Mouse (Mus musculus) heart, embryonic 12.5 days (tissue): ENCODE results near the gene Zdhhc13. TPM values are rescaled to one million over a fixed set of nuclear protein-coding genes. Genes with fewer than 3 reads are reported as not detected.

Source experiments
- ATAC-seq: fragments of 200-750 bp; cut with Nextera tagmentation; 2 replicates; pipeline ENCODE4 v1.8.0; 2017; ENCODE audit warnings: moderate TSS enrichment, moderate library complexity; ENCODE audit not compliant: insufficient number of reproducible peaks, low FRiP score
- H3K27ac ChIP-seq: fragments of 300-500 bp; sonication (generic); 2 replicates; pipeline ENCODE4 v1.5.1; 2016; ENCODE audit warnings: mild to moderate bottlenecking, moderate library complexity; ENCODE audit not compliant: poor library complexity, severe bottlenecking
- H3K27me3 ChIP-seq: fragments of 300-500 bp; sonication (generic); replicated peaks from 2 replicates; pipeline ENCODE4 v1.6.1; 2016; ENCODE audit warnings: mild to moderate bottlenecking, moderate library complexity
- H3K36me3 ChIP-seq: fragments of 300-500 bp; sonication (generic); 2 replicates; pipeline ENCODE4 v1.6.1; 2016; ENCODE audit warnings: mild to moderate bottlenecking, moderate library complexity
- H3K4me1 ChIP-seq: fragments of 300-500 bp; sonication (generic); replicated peaks from 2 replicates; pipeline ENCODE4 v1.6.1; 2016; ENCODE audit warnings: mild to moderate bottlenecking
- H3K4me2 ChIP-seq: fragments of 300-500 bp; sonication (generic); 2 replicates; pipeline ENCODE4 v1.6.1; 2016; ENCODE audit warnings: mild to moderate bottlenecking, moderate library complexity
- H3K4me3 ChIP-seq: fragments of 300-500 bp; sonication (generic); 2 replicates; pipeline ENCODE4 v1.5.1; 2016; ENCODE audit warnings: mild to moderate bottlenecking
- H3K9ac ChIP-seq: fragments of 300-500 bp; sonication (generic); 2 replicates; pipeline ENCODE4 v1.6.1; 2016; ENCODE audit warnings: mild to moderate bottlenecking, moderate library complexity
- H3K9me3 ChIP-seq: fragments of 300-500 bp; sonication (generic); replicated peaks from 2 replicates; pipeline ENCODE4 v1.6.1; 2016; ENCODE audit warnings: mild to moderate bottlenecking, moderate library complexity
- WGBS: fragments of 180-500 bp; shearing (Covaris S2); methylation state at CpG from one replicate; pipeline ENCODE4 v1.1.7; 2016; 5-methylcytosine and 5-hydroxymethylcytosine counted together
- polyA plus RNA-seq: library from polyadenylated mRNA; unstranded; fragments of >200 nt; fragmentation: Nextera tagmentation; extraction: Ambion mirVana; gene quantifications from 2 replicates; pipeline ENCODE4 v1.2.1, GENCODE M21; 2016

Gene Zdhhc13
- polyA plus RNA-seq, 1 experiment from 2014 or later, result 36.1 TPM

DNA sequence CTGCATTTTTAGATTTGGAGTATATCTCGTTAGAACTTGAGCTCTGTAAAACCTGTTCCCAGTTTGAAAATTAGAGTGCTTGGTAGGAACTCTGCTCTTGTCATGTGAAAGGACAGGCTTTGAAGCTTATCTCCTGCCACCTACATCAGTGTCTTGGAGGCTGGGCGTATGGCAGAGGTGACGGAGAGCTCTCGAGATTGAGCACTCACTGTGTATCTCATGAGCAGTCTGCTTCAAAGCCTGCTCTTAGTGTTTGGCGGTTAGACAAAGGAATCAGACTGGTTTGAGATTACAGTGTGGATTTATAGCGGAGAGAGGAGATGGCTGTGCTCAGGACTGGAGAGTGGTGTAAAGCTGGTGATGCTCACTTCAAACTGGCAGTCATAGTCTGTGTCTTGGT lies 36.4 kb downstream of the Zdhhc13 start:
- Histone ChIP-seq H3K4me2 (no peak overlapping the region), H3K36me3 (peaks cover 59% of the 10 kb centered on the region), H3K4me1 (peaks cover 42% of the 10 kb centered on the region), H3K27ac (peak overlapping the region; percentile 69), H3K9me3 (no peaks in the 10 kb centered on the region), H3K4me3 (no peak overlapping the region), H3K27me3 (no peaks in the 10 kb centered on the region), H3K9ac (no peak overlapping the region)
- 46% methylated on average over 6 of the region's 6 CpGs for WGBS
- peak; percentile 63 for ATAC-seq

DNA sequence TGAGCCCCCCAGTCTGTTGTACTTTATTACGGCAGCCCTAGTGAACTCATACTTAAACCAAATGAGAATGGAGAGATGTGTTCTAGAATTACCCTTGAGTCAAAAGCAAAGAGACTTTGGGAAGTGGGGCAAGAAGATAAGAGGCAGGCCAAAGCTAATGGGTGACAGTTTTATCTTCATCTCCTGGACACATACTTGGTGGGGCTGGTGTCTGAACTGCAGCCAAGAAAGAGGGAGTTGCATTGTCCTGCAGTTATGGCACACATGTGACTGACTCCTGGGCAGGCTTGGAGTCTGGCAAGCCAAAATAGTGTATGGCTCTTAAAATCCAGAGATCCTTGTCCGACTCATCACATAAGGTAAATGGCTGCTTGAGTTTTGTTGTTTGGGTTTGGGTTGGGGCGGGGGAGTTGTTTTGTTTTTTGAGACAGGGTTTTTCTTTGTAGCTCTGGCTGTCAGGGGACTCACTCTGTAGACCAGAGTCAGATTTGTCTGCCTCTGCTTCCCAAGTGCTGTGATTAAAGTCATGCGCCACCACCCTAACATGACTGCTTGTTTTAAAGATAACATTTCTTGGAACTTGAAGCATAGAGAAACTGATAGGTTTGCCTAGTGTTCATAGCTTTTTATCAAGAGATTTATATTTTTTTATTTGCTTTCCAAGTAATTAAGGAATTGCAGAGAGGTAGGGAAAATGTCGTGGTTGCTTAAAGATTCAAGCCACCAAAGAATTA lies 40.5 kb downstream of the Zdhhc13 start:
- WGBS, result 40% methylated on average over 5 of the region's 5 CpGs
- no peak for ATAC-seq
- peaks cover 61% of the 10 kb centered on the region for H3K36me3 ChIP-seq
- no peak overlapping the region for H3K4me3 ChIP-seq
- H3K4me2 ChIP-seq, result no peak overlapping the region
- H3K9ac ChIP-seq, result no peak overlapping the region
- no peaks in the 10 kb centered on the region for H3K27me3 ChIP-seq
- H3K27ac ChIP-seq, result peak overlapping the region; percentile 82
- H3K4me1 ChIP-seq, result peaks cover 80% of the 10 kb centered on the region
- no peaks in the 10 kb centered on the region for H3K9me3 ChIP-seq

DNA sequence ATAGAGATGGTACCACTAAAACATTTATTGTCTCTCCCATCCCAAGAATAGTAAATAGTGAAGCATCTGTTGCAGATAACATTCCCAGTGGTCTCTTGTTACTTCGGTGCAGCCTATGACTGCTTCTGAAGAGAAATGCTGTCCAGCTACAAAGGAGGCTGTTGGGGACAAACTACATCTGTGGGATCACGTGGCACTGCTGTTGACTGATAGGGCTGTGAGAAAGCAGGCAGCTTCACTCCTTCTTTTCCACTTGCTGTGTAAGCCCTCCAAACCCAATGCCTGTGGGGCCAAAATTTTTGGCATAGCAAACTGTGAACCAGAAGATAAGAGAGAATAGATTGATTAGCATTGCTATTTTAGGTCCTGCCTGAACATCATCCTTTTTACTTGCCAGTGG lies 41.6 kb downstream of the Zdhhc13 start:
- ATAC-seq, result peak; percentile 58
- peaks cover 62% of the 10 kb centered on the region for H3K36me3 ChIP-seq
- peaks cover 80% of the 10 kb centered on the region for H3K4me1 ChIP-seq

DNA sequence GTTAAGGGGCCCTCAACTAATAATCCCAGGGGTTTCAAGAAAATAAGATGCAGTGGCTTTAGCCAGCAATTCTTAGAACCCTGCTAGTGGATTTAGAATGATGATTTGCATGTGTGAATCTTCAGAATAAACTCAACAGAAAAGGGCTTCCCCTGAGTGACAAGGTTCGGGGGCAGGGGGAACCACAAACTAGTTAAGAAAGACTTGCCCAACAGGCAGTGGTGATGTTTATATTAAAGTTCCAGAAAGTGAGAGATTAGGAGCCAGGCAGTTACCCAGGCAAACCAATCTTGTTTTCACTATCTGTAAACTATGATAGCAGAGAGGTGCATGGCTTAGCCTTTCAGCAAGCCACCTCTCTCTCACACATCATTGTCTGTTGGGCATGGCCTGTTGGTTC lies 43.9 kb downstream of the Zdhhc13 start:
- H3K27me3 ChIP-seq, result no peaks in the 10 kb centered on the region
- no peaks in the 10 kb centered on the region for H3K9me3 ChIP-seq
- peaks cover 75% of the 10 kb centered on the region for H3K4me1 ChIP-seq
- peaks cover 61% of the 10 kb centered on the region for H3K36me3 ChIP-seq
- peak overlapping the region; percentile 82 for H3K27ac ChIP-seq
- ATAC-seq, result no peak
- H3K4me3 ChIP-seq, result no peak overlapping the region
- no peak overlapping the region for H3K4me2 ChIP-seq
- 58% methylated on average over 1 of the region's 1 CpGs for WGBS
- no peak overlapping the region for H3K9ac ChIP-seq

More for the DNA sequence above, 41.6 kb downstream of the Zdhhc13 start:
- H3K9me3 ChIP-seq, result no peaks in the 10 kb centered on the region
- H3K27ac ChIP-seq, result peak overlapping the region; percentile 82
- WGBS, result 13% methylated on average over 2 of the region's 2 CpGs
- H3K9ac ChIP-seq, result no peak overlapping the region
- H3K27me3 ChIP-seq, result no peaks in the 10 kb centered on the region
- H3K4me3 ChIP-seq, result no peak overlapping the region
- H3K4me2 ChIP-seq, result 0 out of 2 replicates have a peak overlapping the region, but pooled peaks have one; percentile 4

DNA sequence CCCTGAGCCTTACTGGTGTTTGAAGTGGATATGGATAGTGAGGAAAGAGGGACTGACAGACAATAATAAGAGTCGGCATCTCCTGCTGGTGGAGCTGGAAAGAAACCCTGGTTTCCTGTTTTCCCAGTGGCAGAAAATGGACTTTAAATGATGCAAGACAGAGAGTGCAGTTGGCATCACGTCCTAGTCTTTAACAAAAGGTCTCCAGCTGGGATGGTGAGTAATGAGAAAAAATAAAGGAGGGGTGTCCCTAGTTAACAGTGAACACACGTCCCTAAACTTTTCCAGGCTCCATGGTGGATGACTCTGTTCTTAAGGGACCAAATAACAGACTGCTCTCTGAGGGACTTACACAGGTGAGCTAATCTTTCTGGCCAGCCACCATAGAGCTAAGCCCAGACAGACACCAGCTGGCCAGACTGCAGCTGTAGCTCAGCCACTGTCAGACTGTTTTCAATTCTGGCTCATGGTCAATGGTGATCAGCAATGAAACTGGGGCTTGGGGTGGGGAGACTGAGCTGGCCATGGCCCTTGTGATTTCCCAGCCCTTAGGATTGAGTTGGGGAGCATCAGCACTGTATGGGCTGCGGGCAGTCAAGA lies 45.7 kb downstream of the Zdhhc13 start:
- WGBS, result 60% methylated on average over 4 of the region's 4 CpGs
- Histone ChIP-seq H3K27ac (peak overlapping the region; percentile 82), H3K36me3 (peaks cover 70% of the 10 kb centered on the region), H3K9me3 (no peaks in the 10 kb centered on the region), H3K4me3 (no peak overlapping the region), H3K4me1 (peaks cover 72% of the 10 kb centered on the region), H3K9ac (0 out of 2 replicates have a peak overlapping the region, but pooled peaks have one; percentile 15), H3K4me2 (no peak overlapping the region), H3K27me3 (no peaks in the 10 kb centered on the region)
- no peak for ATAC-seq

DNA sequence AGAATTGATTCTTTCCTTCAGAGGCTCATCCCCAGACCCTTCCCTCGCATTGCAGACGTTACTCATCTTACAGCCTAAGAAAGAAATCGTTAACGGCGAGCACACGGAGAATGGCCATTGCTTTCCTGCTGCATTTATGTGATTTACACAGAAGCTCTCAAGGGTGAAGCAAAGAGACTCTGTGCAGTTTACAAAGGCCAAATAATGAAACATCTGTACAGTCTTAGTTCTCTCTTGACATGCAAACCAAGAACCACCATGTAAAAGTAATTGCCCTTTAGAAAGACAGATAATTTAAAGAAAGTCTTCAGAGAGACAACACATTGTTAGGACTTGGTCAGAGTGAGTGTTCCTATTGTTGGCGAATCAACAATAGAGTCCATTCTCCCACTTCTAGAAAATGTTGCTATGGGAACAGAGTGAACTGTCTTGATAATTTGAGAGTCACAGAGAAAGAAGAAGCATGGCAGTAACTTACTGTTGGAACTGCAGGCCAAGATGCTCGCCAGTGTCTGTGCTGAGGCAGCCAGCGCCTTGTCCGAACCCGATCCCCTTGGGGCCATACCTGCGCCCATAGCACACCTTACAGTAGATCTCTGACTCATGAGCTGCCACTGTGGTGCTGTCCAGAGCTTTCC lies 46.3 kb downstream of the Zdhhc13 start:
- H3K4me1 ChIP-seq, result peaks cover 73% of the 10 kb centered on the region
- no peaks in the 10 kb centered on the region for H3K9me3 ChIP-seq
- no peak for ATAC-seq
- peaks cover 70% of the 10 kb centered on the region for H3K36me3 ChIP-seq
- H3K9ac ChIP-seq, result 0 out of 2 replicates have a peak overlapping the region, but pooled peaks have one; percentile 15
- 86% methylated on average over 12 of the region's 12 CpGs for WGBS
- no peak overlapping the region for H3K4me3 ChIP-seq
- H3K27me3 ChIP-seq, result no peaks in the 10 kb centered on the region
- H3K27ac ChIP-seq, result peak overlapping the region; percentile 46
- H3K4me2 ChIP-seq, result no peak overlapping the region

DNA sequence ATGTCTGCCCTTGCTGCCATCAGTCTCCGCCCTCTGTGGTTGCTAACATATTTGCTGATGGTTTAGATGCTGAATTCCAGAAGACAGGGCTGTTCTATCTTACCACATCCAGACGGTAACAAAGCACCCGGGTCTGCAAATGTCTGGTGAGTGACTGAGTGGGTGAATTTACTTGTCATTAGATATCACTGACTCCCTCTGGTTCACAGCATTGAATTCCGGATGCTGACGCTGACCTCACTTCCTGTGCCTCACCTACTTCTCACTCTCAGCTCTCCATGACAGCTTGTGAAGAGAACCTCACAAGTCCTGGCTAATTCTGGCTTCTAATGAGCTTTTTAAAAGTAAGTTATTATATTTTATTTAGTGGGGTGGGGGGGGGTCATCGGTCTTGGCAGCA lies 48.1 kb downstream of the Zdhhc13 start:
- no peak overlapping the region for H3K9ac ChIP-seq
- no peak overlapping the region for H3K4me2 ChIP-seq
- no peaks in the 10 kb centered on the region for H3K27me3 ChIP-seq
- H3K27ac ChIP-seq, result no peak overlapping the region
- ATAC-seq, result no peak
- H3K9me3 ChIP-seq, result no peaks in the 10 kb centered on the region
- peaks cover 71% of the 10 kb centered on the region for H3K4me1 ChIP-seq
- WGBS, result 43% methylated on average over 6 of the region's 6 CpGs
- peaks cover 64% of the 10 kb centered on the region for H3K36me3 ChIP-seq
- no peak overlapping the region for H3K4me3 ChIP-seq

DNA sequence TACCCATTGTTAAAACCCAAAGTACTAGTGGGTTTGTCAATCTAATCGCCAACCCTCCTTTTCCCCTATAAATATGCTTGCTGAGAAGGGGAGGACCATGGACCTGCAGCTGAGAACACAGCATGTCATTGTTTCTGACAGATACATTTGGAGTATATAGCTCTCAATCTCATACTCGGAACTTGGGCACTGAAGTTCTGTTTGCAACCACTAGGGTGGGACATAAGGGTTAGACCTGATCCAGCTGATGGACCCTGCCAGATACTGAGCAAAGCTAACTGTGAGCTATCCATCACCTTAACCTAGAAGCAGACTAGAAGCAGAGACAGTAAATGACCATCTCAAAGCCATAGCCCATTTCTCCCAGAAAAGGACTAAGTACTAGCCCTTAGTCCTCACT lies 49.6 kb downstream of the Zdhhc13 start:
- Histone ChIP-seq H3K4me3 (no peak overlapping the region), H3K9ac (peak overlapping the region; percentile 40; the same call in 1 of the 2 replicates), H3K27me3 (no peaks in the 10 kb centered on the region), H3K4me2 (no peak overlapping the region), H3K4me1 (peaks cover 70% of the 10 kb centered on the region), H3K36me3 (peaks cover 51% of the 10 kb centered on the region), H3K9me3 (no peaks in the 10 kb centered on the region), H3K27ac (peak overlapping the region; percentile 84; the same call in 1 of the 2 replicates)
- no peak for ATAC-seq
- 70% methylated on average over 2 of the region's 2 CpGs for WGBS

DNA sequence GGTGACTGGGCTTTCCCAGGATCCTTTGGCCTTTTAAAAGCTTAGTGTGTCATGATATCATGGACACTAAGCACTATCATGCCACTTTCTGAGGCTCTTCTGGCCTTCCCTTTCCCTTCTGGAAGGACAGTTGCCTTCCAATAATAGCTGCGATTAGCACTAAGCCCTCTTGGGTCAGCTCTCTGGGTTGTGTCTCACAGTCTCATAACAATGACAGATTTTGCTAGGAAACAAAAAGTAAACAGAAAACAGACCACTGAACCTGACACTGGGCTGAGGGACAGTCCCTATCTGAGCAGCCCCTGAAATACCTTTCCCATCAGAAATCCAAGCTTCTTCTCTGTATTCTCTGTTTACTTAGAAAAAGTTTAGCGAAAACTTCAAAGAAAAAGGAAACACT lies 51.7 kb downstream of the Zdhhc13 start:
- Histone ChIP-seq H3K4me1 (peaks cover 69% of the 10 kb centered on the region), H3K9me3 (no peaks in the 10 kb centered on the region), H3K9ac (peak overlapping the region; percentile 43; the same call in 1 of the 2 replicates), H3K27ac (peak overlapping the region; percentile 84), H3K27me3 (no peaks in the 10 kb centered on the region), H3K4me2 (peak overlapping the region; percentile 28), H3K36me3 (peaks cover 34% of the 10 kb centered on the region), H3K4me3 (no peak overlapping the region)
- ATAC-seq, result no peak
- WGBS, result 39% methylated on average over 2 of the region's 2 CpGs

DNA sequence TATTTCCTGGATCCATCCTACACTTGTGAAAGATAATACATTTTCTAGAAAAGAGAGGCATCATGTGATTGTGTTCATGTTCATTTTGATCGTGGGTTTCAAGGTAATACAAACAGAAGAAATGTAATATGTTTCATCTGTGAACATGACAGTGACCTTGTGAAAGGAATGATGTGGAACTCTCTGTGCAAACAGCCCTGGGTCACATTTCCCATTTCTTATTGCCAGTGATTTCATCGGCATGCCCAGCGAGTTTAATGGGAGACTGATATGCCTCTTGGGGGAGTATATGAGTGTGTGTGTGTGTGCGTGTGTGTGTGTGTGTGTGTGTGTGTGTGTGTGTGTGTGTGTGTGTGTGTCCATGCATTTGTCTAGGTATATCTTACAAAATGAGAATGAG lies 52.7 kb downstream of the Zdhhc13 start:
- H3K4me3 ChIP-seq, result no peak overlapping the region
- H3K9ac ChIP-seq, result no peak overlapping the region
- H3K36me3 ChIP-seq, result peaks cover 28% of the 10 kb centered on the region
- WGBS, result 61% methylated on average over 4 of the region's 4 CpGs
- H3K4me2 ChIP-seq, result no peak overlapping the region
- H3K27ac ChIP-seq, result peak overlapping the region; percentile 68
- H3K9me3 ChIP-seq, result no peaks in the 10 kb centered on the region
- no peaks in the 10 kb centered on the region for H3K27me3 ChIP-seq
- no peak for ATAC-seq
- H3K4me1 ChIP-seq, result peaks cover 69% of the 10 kb centered on the region

DNA sequence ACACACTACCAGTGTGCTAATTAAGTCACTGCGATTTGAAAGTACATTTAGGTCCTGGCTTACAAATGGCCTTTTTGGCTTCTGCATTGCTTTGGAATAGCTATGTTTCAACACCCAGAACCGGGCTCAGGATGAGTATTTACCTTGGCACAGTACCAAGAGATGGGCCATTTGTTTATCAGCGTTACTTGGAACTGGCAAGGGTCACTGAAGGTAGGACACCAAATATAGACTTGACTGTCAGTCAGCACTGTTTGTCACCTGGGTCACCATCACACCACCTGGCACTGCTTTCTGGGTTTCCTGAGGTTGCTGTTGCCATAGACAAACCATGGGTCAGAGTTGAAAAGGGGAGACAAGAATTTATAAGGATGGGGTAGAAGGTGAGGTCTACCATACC lies 53.5 kb downstream of the Zdhhc13 start:
- 26% methylated on average over 3 of the region's 3 CpGs for WGBS
- H3K4me2 ChIP-seq, result peak overlapping the region; percentile 40
- peaks cover 69% of the 10 kb centered on the region for H3K4me1 ChIP-seq
- no peaks in the 10 kb centered on the region for H3K9me3 ChIP-seq
- no peaks in the 10 kb centered on the region for H3K27me3 ChIP-seq
- ATAC-seq, result no peak
- H3K27ac ChIP-seq, result peak overlapping the region; percentile 68
- H3K9ac ChIP-seq, result no peak overlapping the region
- H3K4me3 ChIP-seq, result no peak overlapping the region
- peaks cover 22% of the 10 kb centered on the region for H3K36me3 ChIP-seq
